Mouse (Mus musculus) brain, embryonic 14.5 days (tissue): ENCODE measurements around the gene Wdr90.

ENCODE experiments used
- CTCF ChIP-seq: fragments of 200-500 bp; IDR thresholded peaks from 2 replicates; pipeline ENCODE4 v1.5.1; 2012; ENCODE audit warnings: inconsistent platforms, mild to moderate bottlenecking, moderate library complexity, borderline replicate concordance; ENCODE audit not compliant: insufficient read depth, insufficient read length; ENCODE audit errors: extremely low read depth
- POLR2A ChIP-seq: fragments of 200-500 bp; IDR thresholded peaks from 2 replicates; pipeline ENCODE4 v1.6.1; 2012; ENCODE audit warnings: mild to moderate bottlenecking, inconsistent platforms, borderline replicate concordance; ENCODE audit not compliant: poor library complexity, insufficient read depth, insufficient read length, severe bottlenecking; ENCODE audit errors: extremely low read depth

DNA sequence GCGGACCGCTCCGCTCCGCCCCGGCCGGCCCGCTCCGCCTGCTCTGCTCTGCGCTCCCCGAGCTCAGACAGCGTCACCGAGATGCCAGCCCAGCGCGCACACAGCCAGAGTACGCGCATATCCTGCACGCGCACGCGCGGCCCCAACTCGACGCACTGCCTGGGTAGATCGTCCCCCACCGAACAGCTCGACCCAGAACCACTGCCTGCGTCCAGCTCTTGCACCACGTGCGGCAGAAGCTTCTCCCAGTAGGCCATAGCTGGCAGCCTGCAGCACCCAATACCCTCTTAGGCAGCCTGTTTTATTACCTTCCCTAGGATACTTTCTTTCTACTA is 24.3 kb downstream of the Wdr90 start, which contains the start of gene Rhbdl1:
- TF ChIP-seq POLR2A = peak; percentile 66; the same call in 1 of the 2 replicates
- no peak for TF ChIP-seq CTCF
